Mouse (Mus musculus) intestine, embryonic 16.5 days (tissue): Measurements from ENCODE around the gene Ptk6. TPM values are rescaled to one million over a fixed set of nuclear protein-coding genes. Genes with fewer than 3 reads are reported as not detected.

Experiments
- ATAC-seq: fragments of 200-750 bp; cut with Nextera tagmentation; 2 replicates; pipeline ENCODE4 v1.8.0; 2017; ENCODE audit warnings: moderate TSS enrichment, moderate library complexity
- H3K27ac ChIP-seq: fragments of 300-500 bp; sonication (generic); 2 replicates; pipeline ENCODE4 v1.5.1; 2014; ENCODE audit warnings: mild to moderate bottlenecking, low read length
- H3K27me3 ChIP-seq: fragments of 300-500 bp; sonication (generic); replicated peaks from 2 replicates; pipeline ENCODE4 v1.6.1; 2014; ENCODE audit warnings: low read length, control low read depth, mixed read lengths; ENCODE audit not compliant: control insufficient read depth, insufficient read depth
- H3K36me3 ChIP-seq: fragments of 300-500 bp; sonication (generic); 2 replicates; pipeline ENCODE4 v1.6.1; 2014; ENCODE audit warnings: low read length, control low read depth; ENCODE audit not compliant: control insufficient read depth, insufficient read depth
- H3K4me1 ChIP-seq: fragments of 300-500 bp; sonication (generic); 2 replicates; pipeline ENCODE4 v1.6.1; 2014; ENCODE audit warnings: low read length, control low read depth, mixed read lengths; ENCODE audit not compliant: control insufficient read depth, insufficient read depth
- H3K4me2 ChIP-seq: fragments of 300-500 bp; sonication (generic); 2 replicates; pipeline ENCODE4 v1.6.1; 2014; ENCODE audit warnings: low read depth, low read length, control low read depth
- H3K4me3 ChIP-seq: fragments of 300-500 bp; sonication (generic); 2 replicates; pipeline ENCODE4 v1.5.1; 2014; ENCODE audit warnings: mild to moderate bottlenecking, low read length
- H3K9ac ChIP-seq: fragments of 300-500 bp; sonication (generic); 2 replicates; pipeline ENCODE4 v1.6.1; 2014; ENCODE audit warnings: low read depth, low read length
- H3K9me3 ChIP-seq: fragments of 300-500 bp; sonication (generic); 2 replicates; pipeline ENCODE4 v1.6.1; 2016; ENCODE audit warnings: low read length, control low read depth; ENCODE audit not compliant: control insufficient read depth
- WGBS: fragments of 180-500 bp; shearing (Covaris S2); extraction: QIAGEN DNeasy Blood & Tissue Kit; methylation state at CpG from one replicate; pipeline ENCODE4 v1.1.7; 2014; 5-methylcytosine and 5-hydroxymethylcytosine counted together
- polyA plus RNA-seq: library from polyadenylated mRNA; unstranded; fragments of >200 nt; fragmentation: Nextera tagmentation; extraction: Ambion mirVana; gene quantifications from 2 replicates; pipeline ENCODE4 v1.2.1, GENCODE M21; 2015

The Ptk6 gene
- polyA plus RNA-seq, 1 experiment from 2014 or later: 0.45 TPM

GRCm38 (mm10) chr2:181150281-181150680 is 52.3 kb downstream of the Ptk6 start:
- Histone ChIP-seq H3K4me2 (no peak overlapping the region), H3K4me3 (no peak overlapping the region), H3K36me3 (no peaks in the 10 kb centered on the region), H3K9me3 (no peaks in the 10 kb centered on the region), H3K9ac (no peak overlapping the region), H3K27ac (no peak overlapping the region), H3K27me3 (peaks cover 39% of the 10 kb centered on the region), H3K4me1 (peaks cover 3% of the 10 kb centered on the region)
- no peak for ATAC-seq
- WGBS: 71% methylated on average over 6 of the region's 6 CpGs

DNA sequence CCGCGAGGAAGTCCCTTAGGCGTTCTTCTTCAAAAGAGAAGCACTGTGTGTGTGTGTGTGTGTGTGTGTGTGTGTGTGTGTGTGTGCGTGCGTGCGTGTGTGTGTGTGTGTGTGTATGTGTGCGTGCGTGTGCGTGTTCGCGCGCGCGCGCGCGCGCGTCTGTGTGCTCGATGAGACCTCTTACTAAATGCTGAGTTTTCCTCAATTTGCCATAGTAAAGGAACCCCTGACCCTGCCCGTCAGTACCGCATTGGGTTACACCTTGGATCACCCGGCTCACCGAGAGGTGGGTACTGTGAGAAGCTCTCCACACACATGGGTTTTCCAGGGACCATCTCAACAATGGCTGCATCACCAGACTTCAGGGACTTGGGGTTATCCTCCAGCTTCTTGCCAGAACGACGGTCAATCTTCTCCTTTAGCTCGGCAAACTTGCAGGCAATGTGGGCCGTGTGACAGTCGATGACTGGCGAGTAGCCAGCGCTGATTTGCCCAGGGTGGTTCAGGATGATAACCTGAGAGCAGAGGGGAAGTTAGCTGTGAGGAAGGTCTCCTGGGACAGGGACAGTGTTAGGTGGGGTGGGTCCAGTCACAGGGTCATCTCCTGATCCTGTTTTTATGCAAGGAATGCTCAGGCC is 54.2 kb downstream of the Ptk6 start:
- Histone ChIP-seq H3K27me3 (peaks cover 31% of the 10 kb centered on the region), H3K9ac (no peak overlapping the region), H3K27ac (no peak overlapping the region), H3K4me1 (peaks cover 3% of the 10 kb centered on the region), H3K4me2 (peak overlapping the region; percentile 88), H3K9me3 (no peaks in the 10 kb centered on the region), H3K36me3 (no peaks in the 10 kb centered on the region), H3K4me3 (peak overlapping the region; percentile 49)
- WGBS: 12% methylated on average over 31 of the region's 31 CpGs
- no peak for ATAC-seq

- H3K36me3 ChIP-seq: no peaks in the 10 kb centered on the region
- peak overlapping the region; percentile 49 for H3K4me3 ChIP-seq
- H3K27ac ChIP-seq: no peak overlapping the region
- H3K9me3 ChIP-seq: no peaks in the 10 kb centered on the region
- H3K4me2 ChIP-seq: peak overlapping the region; percentile 88
- peaks cover 3% of the 10 kb centered on the region for H3K4me1 ChIP-seq
- peak overlapping the region; percentile 46; the same call in 1 of the 2 replicates for H3K9ac ChIP-seq
- WGBS: 1% methylated on average over 61 of the region's 61 CpGs
- H3K27me3 ChIP-seq: peaks cover 31% of the 10 kb centered on the region
- ATAC-seq: 0 out of 2 replicates have a peak, but pooled peaks have one; percentile 46
Measured at GRCm38 (mm10) chr2:181147546-181148317, 54.9 kb downstream of the Ptk6 start.

DNA sequence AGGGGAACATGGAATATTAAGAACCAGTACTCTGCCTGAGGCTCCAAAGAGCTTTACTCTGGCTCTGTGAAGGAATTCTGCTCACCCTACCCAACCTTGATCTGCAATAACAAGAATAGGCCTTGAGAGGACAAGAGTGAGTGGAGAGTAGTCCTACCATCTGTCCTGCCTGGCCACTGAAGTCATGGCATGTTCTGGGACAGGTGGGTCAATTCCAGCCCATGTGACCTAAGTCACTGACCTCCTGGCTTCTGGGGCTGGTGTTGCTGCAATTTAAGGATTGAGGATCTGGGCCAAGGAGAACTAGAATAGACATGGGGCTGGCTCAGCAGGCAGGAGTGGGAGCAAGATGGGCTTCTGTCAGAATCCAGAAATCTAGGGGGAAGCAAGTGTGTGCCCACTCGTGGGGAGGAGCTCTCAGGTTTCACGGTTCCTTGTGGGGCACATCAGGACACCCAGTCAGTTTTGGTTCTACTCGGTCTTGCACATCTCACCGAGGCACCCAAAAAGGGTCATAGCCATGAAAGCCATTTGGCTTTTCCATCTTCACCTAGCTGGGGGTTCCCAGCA is 55.5 kb downstream of the Ptk6 start:
- H3K4me1 ChIP-seq: peaks cover 3% of the 10 kb centered on the region
- no peak for ATAC-seq
- no peak overlapping the region for H3K4me2 ChIP-seq
- H3K4me3 ChIP-seq: no peak overlapping the region
- no peak overlapping the region for H3K27ac ChIP-seq
- no peaks in the 10 kb centered on the region for H3K9me3 ChIP-seq
- no peaks in the 10 kb centered on the region for H3K36me3 ChIP-seq
- WGBS: 52% methylated on average over 4 of the region's 4 CpGs
- H3K27me3 ChIP-seq: peaks cover 31% of the 10 kb centered on the region
- H3K9ac ChIP-seq: no peak overlapping the region

- Histone ChIP-seq H3K9ac (no peak overlapping the region), H3K27ac (no peak overlapping the region), H3K4me3 (no peak overlapping the region), H3K27me3 (peaks cover 25% of the 10 kb centered on the region), H3K4me2 (no peak overlapping the region), H3K9me3 (no peaks in the 10 kb centered on the region), H3K4me1 (peaks cover 3% of the 10 kb centered on the region), H3K36me3 (no peaks in the 10 kb centered on the region)
- ATAC-seq: no peak
- WGBS: 79% methylated on average over 2 of the region's 2 CpGs
Measured at GRCm38 (mm10) chr2:181144675-181145074, 57.9 kb downstream of the Ptk6 start.

Other genes with a start within 250 kb of the Ptk6 start
- 29.9 and 32.5 TPM in 2 replicates for gene Nkain4, start 248.1 kb downstream of the Ptk6 start, polyA plus RNA-seq
- gene Arfgap1, start 235.6 kb downstream of the Ptk6 start, polyA plus RNA-seq: 74.2 and 82.4 TPM in 2 replicates
- gene Col20a1, start 216.3 kb downstream of the Ptk6 start, polyA plus RNA-seq: 0.27 and 0.61 TPM in 2 replicates
- 0.51 and 0.70 TPM in 2 replicates for gene Chrna4, start 159.2 kb downstream of the Ptk6 start, polyA plus RNA-seq
- gene Kcnq2, start 67.5 kb downstream of the Ptk6 start, polyA plus RNA-seq: 0.75 and 1.0 TPM in 2 replicates
- gene Eef1a2, start 45.8 kb downstream of the Ptk6 start, polyA plus RNA-seq: 0.06 TPM in 2 replicates
- gene Ppdpf, start 15.5 kb downstream of the Ptk6 start, polyA plus RNA-seq: 275 and 287 TPM in 2 replicates
- 0.10 and 0.20 TPM in 2 replicates for gene Srms, start 10.4 kb upstream of the Ptk6 start, polyA plus RNA-seq
- gene Fndc11, start 17.2 kb upstream of the Ptk6 start, polyA plus RNA-seq: 0.18 TPM in 1 of 2 replicates, not detected in the other
- 2.2 and 3.7 TPM in 2 replicates for gene Helz2, start 39.2 kb upstream of the Ptk6 start, polyA plus RNA-seq
- 11.7 and 12.9 TPM in 2 replicates for gene Gmeb2, start 85.2 kb upstream of the Ptk6 start, polyA plus RNA-seq
- 36.3 and 40.2 TPM in 2 replicates for gene Stmn3, start 111.7 kb upstream of the Ptk6 start, polyA plus RNA-seq
- gene Rtel1, start 117.0 kb upstream of the Ptk6 start, polyA plus RNA-seq: 31.0 and 32.0 TPM in 2 replicates
- 36.9 and 38.5 TPM in 2 replicates for gene Zgpat, start 162.1 kb upstream of the Ptk6 start, polyA plus RNA-seq
- gene Arfrp1, start 162.6 kb upstream of the Ptk6 start, polyA plus RNA-seq: 52.5 and 54.0 TPM in 2 replicates
- gene Lime1, start 177.3 kb upstream of the Ptk6 start, polyA plus RNA-seq: 16.3 and 16.8 TPM in 2 replicates